Mouse (Mus musculus) spleen, adult 2 months (tissue): ENCODE measurements at regions not wholly inside any gene's neighbourhood (a gene's known extent, or its start where the extent isn't known, plus 50 kb on each side); places are given as distances from the start of the nearest gene placed in this dataset.

ENCODE experiments used
- CTCF ChIP-seq: fragments of 200-500 bp; IDR thresholded peaks from 2 replicates; pipeline ENCODE4 v1.5.1; 2011; ENCODE audit warnings: mild to moderate bottlenecking, inconsistent platforms; ENCODE audit not compliant: insufficient read depth, insufficient read length, insufficient replicate concordance; ENCODE audit errors: extremely low read depth
- POLR2A ChIP-seq: fragments of 200-500 bp; IDR thresholded peaks from 2 replicates; pipeline ENCODE4 v1.6.1; 2011; ENCODE audit warnings: low read depth, low read length, inconsistent platforms

- TF ChIP-seq CTCF (peak; percentile 11; the same call in 1 of the 2 replicates), POLR2A (no peak)
Measured at GRCm38 (mm10) chr8:90708524-90708923, 108.7 kb downstream of the Gm19935 start.
